8 mouse cellular contexts compared by ENCODE assay signal in genomic region chr16:22162512-22163455, GRCm38 (mm10). TPM values are rescaled to one million over a fixed set of nuclear protein-coding genes. Genes with fewer than 3 reads are reported as not detected.
A peak's percentile ranks its signal among the peaks of the same experiment; 100 is the strongest.
DNase-seq lines count a peak whose midpoint lies in the region; ATAC-seq lines count a peak whose summit lies in the region.

Gene Igf2bp2, minus strand, starts transcription at chr16:22163299.

- peak within 1 kb of the TSS; percentile 82 for H3K4me2 ChIP-seq in limb, embryonic 12.5 days
- H3K4me2 ChIP-seq in midbrain, embryonic 13.5 days (replicated peaks), result peak within 1 kb of the TSS; percentile 89

- peak; percentile 73 for ATAC-seq in limb, embryonic 12.5 days (ENCODE audit: insufficient number of reproducible peaks, insufficient read depth, low FRiP score, low TSS enrichment, low read depth)
- ATAC-seq in midbrain, embryonic 13.5 days, result peak; percentile 79

- peak within 1 kb of the TSS; percentile 98 for H3K9ac ChIP-seq in limb, embryonic 12.5 days (replicated peaks)
- H3K9ac ChIP-seq in midbrain, embryonic 13.5 days (replicated peaks), result peak within 1 kb of the TSS; percentile 94

- no peaks in the 10 kb centered on the region for H3K27me3 ChIP-seq in hindbrain, embryonic 10.5 days (ENCODE audit: insufficient read depth, poor library complexity, severe bottlenecking)
- H3K27me3 ChIP-seq in limb, embryonic 12.5 days, result no peaks in the 10 kb centered on the region
- no peaks in the 10 kb centered on the region; the same call in 1 of the 2 replicates for H3K27me3 ChIP-seq in midbrain, embryonic 13.5 days

- H3K9me3 ChIP-seq in hindbrain, embryonic 10.5 days, result no peaks in the 10 kb centered on the region
- H3K9me3 ChIP-seq in limb, embryonic 12.5 days, result no peaks in the 10 kb centered on the region
- H3K9me3 ChIP-seq in midbrain, embryonic 13.5 days, result no peaks in the 10 kb centered on the region

- H3K36me3 ChIP-seq in hindbrain, embryonic 10.5 days, result peaks cover under 1% of the 10 kb centered on the region; the same call in 1 of the 2 replicates
- peaks cover 1% of the 10 kb centered on the region; the same call in 1 of the 2 replicates for H3K36me3 ChIP-seq in limb, embryonic 12.5 days
- H3K36me3 ChIP-seq in midbrain, embryonic 13.5 days, result no peaks in the 10 kb centered on the region

- peak; percentile 86 for DNase-seq in Muller cell, postnatal 12 days (ENCODE audit: inconsistent ontology term)
- peak; percentile 84 for DNase-seq in adrenal gland, postnatal 14 days
- DNase-seq in forelimb bud, embryonic 11.5 days (ENCODE audit: low read depth, low spot score), result peak; percentile 51
- DNase-seq in hindbrain, embryonic 10.5 days (ENCODE audit: low spot score), result peak; percentile 80
- DNase-seq in testis, postnatal 10 days (ENCODE audit: low spot score), result peak; percentile 70
- DNase-seq in cerebellum, adult 11 months, result no peak

- peak within 1 kb of the TSS; percentile 99 for H3K27ac ChIP-seq in hindbrain, embryonic 10.5 days
- peak within 1 kb of the TSS; percentile 96 for H3K27ac ChIP-seq in limb, embryonic 12.5 days
- peak within 1 kb of the TSS; percentile 89 for H3K27ac ChIP-seq in midbrain, embryonic 13.5 days

- peaks cover 41% of the 10 kb centered on the region for H3K4me1 ChIP-seq in hindbrain, embryonic 10.5 days (replicated peaks)
- H3K4me1 ChIP-seq in limb, embryonic 12.5 days (replicated peaks), result peaks cover 22% of the 10 kb centered on the region
- H3K4me1 ChIP-seq in midbrain, embryonic 13.5 days (replicated peaks), result peaks cover 31% of the 10 kb centered on the region

- peak within 1 kb of the TSS; percentile 97 for H3K4me3 ChIP-seq in hindbrain, embryonic 10.5 days
- peak within 1 kb of the TSS; percentile 97 for H3K4me3 ChIP-seq in limb, embryonic 12.5 days (replicated peaks)
- H3K4me3 ChIP-seq in midbrain, embryonic 13.5 days (replicated peaks), result peak within 1 kb of the TSS; percentile 93

- under 1% methylated on average over 131 of the region's 131 CpGs for WGBS in hindbrain, embryonic 10.5 days
- WGBS in limb, embryonic 12.5 days, result under 1% methylated on average over 115 of the region's 131 CpGs
- under 1% methylated on average over 100 of the region's 131 CpGs for WGBS in midbrain, embryonic 13.5 days

RNA-seq across cellular contexts. Expression of gene Igf2bp2, which starts in this region (rescaled TPM):
- total RNA-seq in adrenal gland, postnatal 14 days (2021), result 12.8 and 20.4 TPM in 2 replicates
- 141 and 165 TPM in 2 replicates for polyA plus RNA-seq in hindbrain, embryonic 10.5 days (2016; fragmentation: Nextera tagmentation; extraction: Ambion mirVana)
- polyA plus RNA-seq in limb, embryonic 12.5 days (2016; fragmentation: Nextera tagmentation; extraction: Ambion mirVana), result 144 and 157 TPM in 2 replicates
- polyA plus RNA-seq in midbrain, embryonic 13.5 days (2015; fragmentation: Nextera tagmentation; extraction: Ambion mirVana), result 31.8 and 32.2 TPM in 2 replicates
